Mouse (Mus musculus) adrenal gland, adult (tissue): ENCODE measurements around the gene Slc48a1.

ENCODE experiments used
- DNase-seq, 2 experiments: peaks; one replicate each; pipeline ENCODE4 v3.0.0; 2022 to 2023; ENCODE audit warnings: low spot score in 1 of 2; ENCODE audit not compliant: inconsistent age in 2 of 2

Gene Slc48a1

GRCm38 (mm10) chr15:97839012-97839411 lies 60.7 kb downstream of the Slc48a1 start:
- peak in 1 of 2 experiments; percentile 43 for DNase-seq

DNA sequence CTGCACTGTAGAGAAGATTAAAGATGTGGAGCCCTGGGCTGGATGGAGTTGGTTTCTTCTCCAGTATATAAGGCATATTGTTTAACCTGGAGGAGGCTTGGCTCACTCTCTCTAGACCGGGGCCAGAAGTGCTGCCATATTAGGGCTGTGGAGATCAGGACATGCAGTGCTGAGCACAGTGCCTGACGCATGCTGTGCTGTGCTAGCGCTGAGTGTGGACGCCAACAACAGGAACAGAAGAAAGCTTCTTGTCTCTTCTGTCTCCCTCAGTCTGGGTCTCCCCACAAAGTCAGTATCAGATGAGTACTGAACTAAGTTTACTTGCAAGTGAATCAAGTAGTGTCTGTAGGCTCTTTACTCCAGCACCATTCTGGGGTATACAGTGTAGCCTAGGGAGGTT lies 61.2 kb downstream of the Slc48a1 start:
- peak in 1 of 2 experiments; percentile 35 for DNase-seq

DNA sequence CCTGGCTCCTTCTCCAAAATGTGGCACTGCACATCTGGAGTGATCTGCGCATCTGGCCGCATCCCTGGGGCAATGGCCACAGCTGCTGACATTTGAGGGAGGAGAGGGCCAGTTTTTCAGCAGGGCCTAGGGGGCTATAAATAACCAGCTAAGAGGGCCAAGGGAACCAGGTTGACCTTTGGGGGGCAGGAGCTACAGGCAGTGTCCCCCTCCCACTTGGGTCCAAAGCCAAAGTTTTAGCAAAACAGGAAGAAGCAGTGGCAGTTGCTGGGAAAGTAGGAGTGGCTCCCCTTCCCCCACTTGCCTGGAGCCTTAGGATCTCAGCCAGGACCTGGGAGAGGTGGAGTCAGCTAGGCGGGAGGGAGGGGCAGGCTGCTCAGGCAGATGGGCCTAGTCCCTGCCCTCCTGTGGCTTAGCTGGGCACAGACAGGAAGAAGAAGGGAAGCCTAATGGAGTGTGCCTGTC lies 61.7 kb downstream of the Slc48a1 start:
- peak; percentile 82 to 90 for DNase-seq

- peak in 1 of 2 experiments; percentile 69 for DNase-seq
Observed at GRCm38 (mm10) chr15:97840781-97841180, 62.5 kb downstream of the Slc48a1 start.

DNA sequence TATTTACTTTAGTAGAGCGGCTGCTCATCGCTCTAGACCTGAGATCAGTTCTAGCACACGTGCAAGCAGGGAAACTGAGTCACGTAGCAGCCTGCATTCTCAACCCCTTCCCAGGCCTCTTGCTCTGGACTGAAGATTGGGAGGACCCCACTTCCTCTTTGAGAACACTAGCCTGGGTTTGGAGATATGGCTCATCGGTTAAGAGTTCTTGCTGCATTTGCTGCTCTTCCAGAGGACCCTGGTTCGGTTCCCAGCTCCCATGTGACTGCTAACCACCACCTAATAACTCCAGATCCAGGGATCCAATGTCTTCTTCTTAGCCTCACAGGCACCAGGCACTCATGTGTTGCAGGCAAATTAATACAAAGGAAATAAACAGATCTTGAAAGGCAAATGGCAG lies 63.1 kb downstream of the Slc48a1 start:
- DNase-seq = no peak

DNA sequence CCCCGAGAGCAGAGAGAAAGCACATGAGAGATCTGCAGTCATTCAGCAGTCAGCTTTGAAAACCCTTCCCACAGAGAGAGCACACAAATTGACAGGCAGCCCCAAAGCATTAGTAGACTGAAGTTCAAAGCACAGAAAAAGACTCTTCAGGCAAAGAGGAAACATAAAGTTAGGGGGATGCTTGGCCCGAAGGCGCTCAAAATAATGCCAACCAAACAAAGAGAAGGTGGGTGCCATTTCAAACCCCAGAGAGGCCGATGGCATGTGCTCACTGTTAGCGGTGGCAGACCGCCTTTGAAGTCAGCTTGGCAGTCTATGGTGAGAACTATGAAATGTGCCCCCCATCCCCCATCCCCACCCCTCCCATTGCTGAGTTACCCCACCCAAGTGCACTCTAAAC lies 63.7 kb downstream of the Slc48a1 start:
- no peak for DNase-seq
